Mouse (Mus musculus) heart, postnatal 0 days (tissue): ENCODE data around the gene D230025D16Rik.

Source experiments
- CTCF ChIP-seq: IDR thresholded peaks from 2 replicates; pipeline ENCODE4 v1.5.1; 2016; ENCODE audit warnings: antibody characterized with exemption, control low read depth, low read depth
- EP300 ChIP-seq: IDR thresholded peaks from 2 replicates; pipeline ENCODE4 v1.6.1; 2016; ENCODE audit warnings: antibody characterized with exemption, low read depth

GRCm38 (mm10) chr8:105252680-105253537 lies 28.0 kb downstream of the D230025D16Rik start:
- TF ChIP-seq CTCF = no peak
- no peak for TF ChIP-seq EP300
